Mouse (Mus musculus): ENCODE data around the gene Smarce1. TPM values are rescaled to one million over a fixed set of nuclear protein-coding genes. Genes with fewer than 3 reads are reported as not detected.
"Not testable (repeated sequence)": the region's sequence is repeated elsewhere in the genome, so short reads cannot be mapped to it uniquely, and the experiment has no call there.

The Smarce1 gene
- total RNA-seq (2021), result 10 to 100 TPM; 46.0 to 51.8 TPM

DNA sequence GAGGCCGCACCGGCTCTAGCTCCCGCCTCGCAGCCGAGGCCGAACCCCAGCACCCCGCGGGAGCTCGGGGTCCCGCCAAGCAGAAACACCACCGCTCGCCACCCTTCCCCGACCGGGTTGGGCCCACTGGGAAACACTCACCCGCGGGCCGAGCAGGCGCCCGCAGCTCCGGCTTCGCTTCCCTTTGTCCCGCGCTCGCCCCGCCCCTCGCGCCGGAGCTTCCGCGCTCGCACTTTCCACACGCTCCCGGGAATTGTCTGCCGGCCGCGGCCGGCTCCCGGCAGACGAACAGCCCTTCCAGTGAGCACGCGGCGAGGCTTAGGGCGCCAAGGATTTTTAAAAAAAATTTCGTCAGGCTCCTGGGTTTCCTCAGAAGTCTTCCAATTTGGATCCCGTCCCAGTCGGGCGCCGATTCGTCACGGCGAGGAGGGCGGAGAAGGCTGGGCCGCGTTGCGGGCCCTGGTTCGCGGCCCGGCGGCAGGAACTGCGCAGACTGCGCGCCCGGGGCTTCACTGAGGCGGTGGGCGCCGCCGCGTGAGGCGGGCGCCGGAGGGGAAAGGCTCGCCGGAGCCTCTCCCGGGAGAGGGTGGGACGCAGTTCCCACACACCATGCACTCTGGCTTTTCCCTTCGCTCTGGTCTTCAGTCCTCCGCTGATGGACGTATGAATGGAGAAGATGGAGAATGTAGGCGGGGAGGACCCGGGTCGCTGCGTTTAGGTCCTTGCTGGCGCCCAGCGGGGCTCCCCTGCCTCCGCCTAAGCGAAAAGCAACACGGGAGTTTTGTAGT lies at the start of gene Smarce1:
TSS of gene Smarce1 (minus strand) at position 757 of the 788 bp plus-strand sequence.
- peak; percentile 51 for DNase-seq (ENCODE audit: low spot score)
- intact Hi-C loops (cut with DNase I), result no loop called here

DNA sequence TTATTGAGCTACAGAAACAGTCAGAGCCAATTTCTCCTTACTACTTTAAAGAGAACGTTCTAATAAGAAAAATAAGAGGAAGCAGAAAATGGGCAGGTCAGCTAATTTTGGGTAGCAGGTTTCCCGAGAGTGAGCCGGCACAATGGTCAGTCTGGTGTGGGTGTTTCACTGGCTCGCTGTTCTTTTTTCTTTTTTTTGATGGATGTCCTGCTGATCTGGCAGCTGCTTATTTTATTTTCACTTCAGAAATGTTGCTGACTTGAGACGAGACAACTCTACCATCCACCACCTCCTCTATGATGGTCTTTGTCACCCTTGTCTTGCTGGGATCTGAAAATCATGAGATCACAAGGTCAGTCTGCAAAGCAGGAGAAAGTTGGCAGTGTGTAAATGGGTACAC lies 49.2 kb upstream of the Smarce1 start:
- DNase-seq (ENCODE audit: low spot score), result no peak
- intact Hi-C loops (cut with DNase I), result no loop called here

DNA sequence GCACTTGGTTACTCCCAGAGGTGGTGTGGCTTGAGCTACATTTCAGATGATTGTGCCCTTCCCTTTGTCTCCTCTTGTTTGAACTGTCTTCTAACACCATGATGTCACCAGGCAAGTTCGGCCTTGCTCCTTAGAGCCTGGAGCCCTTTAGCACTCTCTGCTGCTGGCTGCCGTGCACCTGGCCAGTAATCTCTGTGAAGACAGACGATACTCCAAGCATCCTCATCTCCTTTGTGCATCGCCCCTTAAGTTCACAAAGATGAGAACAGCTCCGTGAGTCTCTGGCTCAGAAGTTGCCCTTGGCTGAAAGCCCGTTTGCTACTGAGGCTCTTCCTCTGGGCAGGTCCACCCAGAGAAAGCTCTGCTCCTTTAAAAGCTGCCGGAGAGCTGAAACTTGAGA lies 46.0 kb upstream of the Smarce1 start:
- DNase-seq (ENCODE audit: low spot score), result no peak
- intact Hi-C loops (cut with DNase I), result no loop called here

GRCm38 (mm10) chr11:99275624-99276023 lies 44.8 kb upstream of the Smarce1 start:
- DNase-seq (ENCODE audit: low spot score), result no peak
- intact Hi-C loops (cut with DNase I), result no loop called here

DNA sequence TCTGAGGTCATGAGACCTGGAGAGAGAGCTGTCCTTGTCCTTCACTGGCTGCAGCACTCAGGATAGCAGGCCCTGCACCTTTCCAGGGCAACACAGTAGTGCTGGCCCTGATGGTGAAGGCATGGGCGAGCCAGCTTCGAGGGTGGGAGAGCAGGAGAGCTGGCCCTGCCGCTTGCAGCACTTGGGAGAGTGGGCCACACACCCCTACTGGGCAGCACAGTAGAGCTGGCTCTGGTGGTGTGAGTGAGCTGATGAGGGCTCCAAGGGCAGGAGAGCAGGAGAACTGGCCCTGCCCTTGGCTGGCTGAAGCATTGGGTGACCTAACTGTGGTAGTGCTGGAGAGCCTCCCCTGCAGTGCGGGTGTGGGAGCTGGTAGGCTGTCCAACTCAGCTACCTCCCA lies 41.9 kb upstream of the Smarce1 start:
- intact Hi-C loops (cut with DNase I), result no loop called here

DNA sequence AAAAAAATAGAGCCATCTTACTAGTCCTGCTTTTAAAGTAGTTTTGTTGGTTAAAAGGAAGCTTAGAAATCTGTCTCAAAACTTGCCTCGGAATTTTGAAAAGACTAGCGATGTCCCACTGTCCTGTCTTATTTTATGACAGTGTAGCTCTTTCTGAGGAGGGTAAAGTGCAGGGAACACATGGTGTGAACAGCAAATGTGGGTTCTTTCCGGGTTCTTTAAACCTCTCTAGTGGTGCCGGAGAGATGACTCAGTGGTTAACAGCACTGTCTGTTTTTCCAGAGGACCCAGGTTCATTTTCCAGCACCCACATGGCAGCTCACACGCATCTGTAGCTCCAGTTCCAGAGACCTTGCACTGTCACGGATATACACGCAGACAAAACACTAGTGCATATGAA lies 38.4 kb upstream of the Smarce1 start:
- DNase-seq (ENCODE audit: low spot score), result no peak
- intact Hi-C loops (cut with DNase I), result no loop called here

More for the DNA sequence above, 41.9 kb upstream of the Smarce1 start:
- DNase-seq (ENCODE audit: low spot score), result no peak

GRCm38 (mm10) chr11:99265796-99266195 lies 35.0 kb upstream of the Smarce1 start:
- intact Hi-C loops (cut with DNase I), result no loop called here
- DNase-seq (ENCODE audit: low spot score), result no peak

GRCm38 (mm10) chr11:99265220-99265619 lies 34.4 kb upstream of the Smarce1 start:
- DNase-seq (ENCODE audit: low spot score), result peak; percentile 13
- intact Hi-C loops (cut with DNase I), result no loop called here

- intact Hi-C loops (cut with DNase I), result no loop called here
These were observed 25.4 kb upstream of the Smarce1 start for GRCm38 (mm10) chr11:99256213-99256612.

DNA sequence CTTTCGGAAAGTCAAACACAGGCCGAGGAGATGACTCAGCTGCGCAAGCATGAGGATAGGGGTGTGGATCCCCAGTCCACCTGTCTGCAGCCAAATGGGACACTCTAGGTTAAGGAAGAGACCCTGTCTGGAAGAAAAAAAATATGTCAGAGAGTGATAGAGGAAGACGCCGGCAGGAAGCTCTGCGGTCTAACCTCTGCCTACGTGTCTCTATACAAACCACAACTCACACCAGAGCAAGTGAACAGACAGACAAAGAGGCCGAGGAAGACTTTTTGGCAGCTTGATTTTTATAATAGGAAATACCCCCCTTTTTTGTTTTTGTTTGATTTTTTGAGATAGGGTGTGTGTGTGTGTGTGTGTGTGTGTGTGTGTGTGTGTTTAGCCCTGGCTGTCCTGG lies 24.5 kb upstream of the Smarce1 start:
- intact Hi-C loops (cut with DNase I), result no loop called here
- DNase-seq (ENCODE audit: low spot score), result no peak

More at GRCm38 (mm10) chr11:99256213-99256612, 25.4 kb upstream of the Smarce1 start:
- no peak for DNase-seq (ENCODE audit: low spot score)

- intact Hi-C loops (cut with DNase I), result no loop called here
- no peak for DNase-seq (ENCODE audit: low spot score)
These were observed 23.1 kb upstream of the Smarce1 start for GRCm38 (mm10) chr11:99253893-99254292.

GRCm38 (mm10) chr11:99252671-99253070 lies 21.9 kb upstream of the Smarce1 start:
- no peak for DNase-seq (ENCODE audit: low spot score)
- intact Hi-C loops (cut with DNase I), result no loop called here

- no peak for DNase-seq (ENCODE audit: low spot score)
- intact Hi-C loops (cut with DNase I), result no loop called here
These were observed 19.8 kb upstream of the Smarce1 start for GRCm38 (mm10) chr11:99250666-99251065.

GRCm38 (mm10) chr11:99250241-99250640 lies 19.4 kb upstream of the Smarce1 start:
- intact Hi-C loops (cut with DNase I), result no loop called here
- no peak for DNase-seq (ENCODE audit: low spot score)

- intact Hi-C loops (cut with DNase I), result loop anchor here (2.0 kb wide), 1 partner anchor 44 kb away; no protein-coding TSS in a partner anchor
- DNase-seq (ENCODE audit: low spot score), result no peak
These were observed 18.3 kb upstream of the Smarce1 start for GRCm38 (mm10) chr11:99249115-99249514.

GRCm38 (mm10) chr11:99247916-99248315 lies 17.1 kb upstream of the Smarce1 start:
- intact Hi-C loops (cut with DNase I), result loop anchor here (2.0 kb wide), 1 partner anchor 45 kb away; no protein-coding TSS in a partner anchor
- DNase-seq (ENCODE audit: low spot score), result no peak

DNA sequence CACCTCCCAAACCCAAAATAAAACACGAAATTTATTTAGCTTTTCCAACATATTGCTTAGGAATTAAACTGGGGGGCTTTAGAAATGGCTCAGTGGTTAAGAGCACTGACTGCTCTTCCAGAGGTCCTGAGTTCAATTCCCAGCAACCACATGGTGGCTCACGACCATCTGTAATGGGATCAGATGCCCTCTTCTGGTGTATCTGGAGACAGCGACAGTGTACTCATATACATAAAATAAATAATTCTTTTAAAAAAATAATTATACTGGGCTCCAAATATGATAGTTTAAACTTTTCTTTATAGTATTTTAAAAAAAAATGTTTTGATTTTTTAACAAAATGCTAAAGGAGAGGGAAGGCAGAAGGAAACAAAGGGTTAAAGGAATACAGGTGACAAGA lies 13.7 kb upstream of the Smarce1 start:
- DNase-seq (ENCODE audit: low spot score), result not testable (repeated sequence)
- intact Hi-C loops (cut with DNase I), result loop anchor here (5.0 kb wide), 2 partner anchors 42 to 57 kb away; no protein-coding TSS in a partner anchor

DNA sequence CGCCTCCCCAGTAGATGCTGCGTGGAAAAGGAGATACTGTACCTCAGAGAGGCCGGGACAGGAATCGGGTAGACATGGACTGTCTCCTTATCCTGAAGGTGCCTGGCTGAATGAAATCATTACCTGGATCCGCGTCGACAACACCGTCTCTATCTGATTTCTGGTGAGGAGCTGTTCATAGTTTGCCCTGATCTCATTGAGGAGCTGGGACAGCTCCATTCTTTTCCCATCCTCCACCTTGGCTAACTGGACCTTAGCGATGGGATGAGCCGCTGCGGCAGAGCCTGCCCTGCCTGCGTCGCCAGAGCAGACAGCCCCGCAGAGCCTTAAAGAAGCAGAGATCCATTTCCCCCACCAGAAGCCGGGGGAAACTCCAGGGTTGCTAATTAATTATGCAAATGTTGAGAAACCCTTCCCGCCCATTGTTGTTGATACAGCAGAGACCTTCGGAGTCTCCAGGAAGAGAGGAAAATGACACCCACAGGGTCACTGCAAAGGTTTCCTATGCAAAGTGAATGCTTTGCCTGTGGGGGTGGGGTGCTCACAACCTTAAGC lies 13.1 kb upstream of the Smarce1 start, which contains the start of gene Krt222:
TSS of gene Krt222 (minus strand) at position 266 of the 555 bp plus-strand sequence.
- intact Hi-C loops (cut with DNase I), result loop anchor here (5.0 kb wide), 2 partner anchors 42 to 57 kb away; no protein-coding TSS in a partner anchor
- DNase-seq (ENCODE audit: low spot score), result no peak

DNA sequence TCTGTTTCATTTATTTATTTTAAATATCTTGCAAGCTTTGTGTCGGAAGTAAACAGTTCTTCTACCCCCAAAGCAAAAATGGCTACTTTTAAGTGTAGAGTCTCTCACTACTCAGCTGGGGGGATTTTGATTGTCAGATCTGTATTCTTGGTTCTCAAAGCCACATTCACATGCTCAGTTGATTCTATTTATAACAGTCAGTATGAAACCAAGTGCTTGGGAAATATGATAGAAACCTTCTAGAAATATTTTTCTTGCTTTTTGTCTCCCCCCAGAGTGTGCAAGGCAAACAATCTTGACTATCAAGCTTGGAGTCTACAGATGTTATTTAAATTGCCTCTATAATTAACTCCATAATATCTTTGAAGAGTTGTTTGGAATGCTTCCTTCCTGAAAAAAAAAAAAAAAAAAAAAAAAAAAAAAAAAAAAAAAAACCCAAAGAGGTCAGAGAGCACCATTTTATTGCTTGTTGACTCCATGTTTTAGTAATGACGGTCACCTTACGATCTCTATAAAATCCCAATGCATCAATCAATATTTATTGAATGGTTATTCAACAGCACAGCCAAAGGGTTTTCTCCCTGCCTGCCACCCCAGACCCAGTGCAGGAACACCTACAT lies 12.5 kb upstream of the Smarce1 start:
- intact Hi-C loops (cut with DNase I), result loop anchor here (5.0 kb wide), 2 partner anchors 41 to 56 kb away; no protein-coding TSS in a partner anchor
- no peak for DNase-seq (ENCODE audit: low spot score)

GRCm38 (mm10) chr11:99242056-99242455 lies 11.2 kb upstream of the Smarce1 start:
- no peak for DNase-seq (ENCODE audit: low spot score)
- intact Hi-C loops (cut with DNase I), result loop anchor here (5.0 kb wide), 2 partner anchors 40 to 55 kb away; no protein-coding TSS in a partner anchor

All from heart, postnatal 25 days (tissue).